Mouse (Mus musculus) kidney, postnatal 0 days (tissue): ENCODE data around the gene Plcb3. TPM values are rescaled to one million over a fixed set of nuclear protein-coding genes. Genes with fewer than 3 reads are reported as not detected.
A peak's percentile ranks its signal among the peaks of the same experiment; 100 is the strongest.

Source experiments
- ATAC-seq: fragments of 200-750 bp; cut with Nextera tagmentation; replicated peaks from 2 replicates; pipeline ENCODE4 v1.8.0; 2017; ENCODE audit warnings: low read depth, moderate number of reproducible peaks, moderate TSS enrichment, moderate library complexity; ENCODE audit not compliant: low FRiP score
- DNase-seq: peaks from one replicate; pipeline ENCODE4 v3.0.0-alpha.2; 2016; ENCODE audit warnings: low spot score
- H3K27ac ChIP-seq: fragments of 300-500 bp; sonication (generic); 2 replicates; pipeline ENCODE4 v1.5.1; 2014; ENCODE audit warnings: mild to moderate bottlenecking
- H3K27me3 ChIP-seq: fragments of 300-500 bp; sonication (generic); 2 replicates; pipeline ENCODE4 v1.6.1; 2014; ENCODE audit warnings: low read length, mixed read lengths; ENCODE audit not compliant: insufficient read depth
- H3K36me3 ChIP-seq: fragments of 300-500 bp; sonication (generic); 2 replicates; pipeline ENCODE4 v1.6.1; 2014; ENCODE audit warnings: low read length, mixed read lengths; ENCODE audit not compliant: insufficient read depth
- H3K4me1 ChIP-seq: fragments of 300-500 bp; sonication (generic); replicated peaks from 2 replicates; pipeline ENCODE4 v1.6.1; 2014; ENCODE audit warnings: antibody characterized with exemption, low read length, mixed read lengths; ENCODE audit not compliant: insufficient read depth
- H3K4me2 ChIP-seq: fragments of 300-500 bp; sonication (generic); 2 replicates; pipeline ENCODE4 v1.6.1; 2014; ENCODE audit warnings: mild to moderate bottlenecking, low read length, moderate library complexity, mixed read lengths
- H3K4me3 ChIP-seq: fragments of 300-500 bp; sonication (generic); replicated peaks from 2 replicates; pipeline ENCODE4 v1.5.1; 2014; ENCODE audit warnings: low read depth, low read length
- H3K9ac ChIP-seq: fragments of 300-500 bp; sonication (generic); 2 replicates; pipeline ENCODE4 v1.6.1; 2014; ENCODE audit warnings: low read depth, low read length
- H3K9me3 ChIP-seq: fragments of 300-500 bp; sonication (generic); replicated peaks from 2 replicates; pipeline ENCODE4 v1.6.1; 2016; ENCODE audit warnings: low read length, inconsistent platforms, mixed read lengths
- CTCF ChIP-seq: IDR thresholded peaks from 2 replicates; pipeline ENCODE4 v1.5.1; 2016; ENCODE audit warnings: antibody characterized with exemption, low read depth, mild to moderate bottlenecking, moderate library complexity
- WGBS: fragments of 180-500 bp; shearing (Covaris S2); extraction: QIAGEN DNeasy Blood & Tissue Kit; methylation state at CpG from one replicate; pipeline ENCODE4 v1.1.7; 2014; 5-methylcytosine and 5-hydroxymethylcytosine counted together
- polyA plus RNA-seq: library from polyadenylated mRNA; unstranded; fragments of >200 nt; fragmentation: Nextera tagmentation; extraction: Ambion mirVana; gene quantifications from 2 replicates; pipeline ENCODE4 v1.2.1, GENCODE M21; 2015

Plcb3 gene
- polyA plus RNA-seq, 1 experiment from 2014 or later = 24.6 TPM

GRCm38 (mm10) chr19:6979486-6980380 lies 3.5 kb upstream of the Plcb3 start:
- peaks cover 22% of the 10 kb centered on the region for H3K4me1 ChIP-seq
- peak; percentile 90 for ATAC-seq
- H3K36me3 ChIP-seq = peaks cover 28% of the 10 kb centered on the region; the same call in 1 of the 2 replicates
- H3K27ac ChIP-seq = peak overlapping the region; percentile 83
- no peaks in the 10 kb centered on the region for H3K9me3 ChIP-seq
- H3K4me2 ChIP-seq = peak overlapping the region; percentile 70
- under 1% methylated on average over 56 of the region's 59 CpGs for WGBS
- TF ChIP-seq CTCF = peak; percentile 79
- peak overlapping the region; percentile 46 for H3K4me3 ChIP-seq
- no peaks in the 10 kb centered on the region for H3K27me3 ChIP-seq
- peak; percentile 99 for DNase-seq
- peak overlapping the region; percentile 63 for H3K9ac ChIP-seq

GRCm38 (mm10) chr19:6979001-6979479 lies 2.8 kb upstream of the Plcb3 start:
- TF ChIP-seq CTCF = no peak
- H3K36me3 ChIP-seq = peaks cover 27% of the 10 kb centered on the region; the same call in 1 of the 2 replicates
- no peaks in the 10 kb centered on the region for H3K27me3 ChIP-seq
- 6% methylated on average over 11 of the region's 11 CpGs for WGBS
- no peaks in the 10 kb centered on the region for H3K9me3 ChIP-seq
- DNase-seq = peak; percentile 24
- H3K4me2 ChIP-seq = peak overlapping the region; percentile 70
- ATAC-seq = no peak
- peak overlapping the region; percentile 46 for H3K4me3 ChIP-seq
- peak overlapping the region; percentile 63 for H3K9ac ChIP-seq
- H3K4me1 ChIP-seq = peaks cover 22% of the 10 kb centered on the region
- peak overlapping the region; percentile 75; the same call in 1 of the 2 replicates for H3K27ac ChIP-seq

DNA sequence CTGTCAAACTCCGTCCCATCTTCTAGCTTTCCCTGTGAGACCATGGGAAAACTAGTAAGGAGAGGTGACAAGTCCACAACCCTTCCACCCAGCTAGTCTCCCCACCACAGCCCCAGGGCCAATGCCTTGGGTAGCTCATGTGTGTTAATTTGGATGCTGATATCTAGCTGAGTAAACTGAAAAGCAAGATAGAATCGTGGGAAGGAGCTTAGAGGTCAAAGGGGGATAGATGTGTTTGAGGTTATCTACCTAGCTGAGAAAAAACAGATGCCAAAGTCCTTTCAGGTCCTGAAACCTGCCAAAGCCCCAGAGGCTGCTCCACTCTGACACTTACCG lies 2.3 kb upstream of the Plcb3 start:
- H3K4me2 ChIP-seq = peak overlapping the region; percentile 70
- no peaks in the 10 kb centered on the region for H3K9me3 ChIP-seq
- H3K36me3 ChIP-seq = peaks cover 24% of the 10 kb centered on the region; the same call in 1 of the 2 replicates
- TF ChIP-seq CTCF = no peak
- no peaks in the 10 kb centered on the region for H3K27me3 ChIP-seq
- peaks cover 22% of the 10 kb centered on the region for H3K4me1 ChIP-seq
- peak overlapping the region; percentile 46; the same call in 1 of the 2 replicates for H3K4me3 ChIP-seq
- 35% methylated on average over 3 of the region's 3 CpGs for WGBS
- DNase-seq (no peak), ATAC-seq (no peak)
- peak overlapping the region; percentile 63 for H3K9ac ChIP-seq
- 0 out of 2 replicates have a peak overlapping the region, but pooled peaks have one; percentile 75 for H3K27ac ChIP-seq

DNA sequence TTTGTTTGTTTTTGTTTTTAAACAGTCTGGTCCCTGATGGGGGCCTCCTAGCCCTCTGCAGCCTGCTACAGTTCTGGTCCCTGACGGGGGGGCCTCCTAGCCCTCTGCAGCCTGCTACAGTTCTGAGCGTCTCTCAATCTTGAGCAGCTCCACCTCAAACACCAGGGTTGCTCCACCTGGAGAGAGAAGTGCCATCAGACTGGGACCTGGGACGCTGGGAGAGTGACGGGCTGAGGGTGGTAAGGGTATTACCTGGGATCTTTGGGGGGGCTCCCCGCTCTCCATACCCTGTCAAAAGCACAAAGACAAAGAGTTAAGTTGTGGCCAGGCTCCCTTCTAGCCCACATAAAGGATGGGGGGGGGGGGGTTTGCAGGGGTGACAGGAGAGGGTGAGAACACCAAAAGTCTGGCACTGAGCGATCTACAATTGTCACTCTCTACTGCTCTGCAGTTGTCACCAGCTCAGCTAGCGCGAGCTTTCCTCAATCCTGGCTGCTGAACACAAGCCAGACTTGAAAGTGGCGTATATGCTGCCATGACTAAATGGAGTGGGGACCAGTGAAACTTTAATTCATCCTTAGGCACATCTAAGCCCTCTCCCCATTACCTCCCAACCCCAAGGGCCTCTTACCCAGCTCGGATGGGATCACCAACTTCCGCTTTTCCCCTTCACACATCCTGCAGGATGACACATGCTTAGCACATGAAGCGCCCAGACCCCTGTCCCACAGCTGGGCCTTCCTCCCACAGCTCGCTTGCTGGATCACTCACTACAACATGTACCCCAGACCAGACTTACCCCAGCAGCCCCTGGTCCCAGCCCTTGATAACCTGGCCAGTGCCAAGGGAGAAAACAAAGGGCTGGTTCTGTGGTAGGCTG lies 1.7 kb upstream of the Plcb3 start:
- Histone ChIP-seq H3K9me3 (no peaks in the 10 kb centered on the region), H3K4me2 (peak overlapping the region; percentile 70; the same call in 1 of the 2 replicates), H3K27ac (no peak overlapping the region), H3K4me3 (no peak overlapping the region; the same call in 1 of the 2 replicates), H3K4me1 (peaks cover 22% of the 10 kb centered on the region), H3K27me3 (no peaks in the 10 kb centered on the region), H3K9ac (0 out of 2 replicates have a peak overlapping the region, but pooled peaks have one; percentile 27), H3K36me3 (0 out of 2 replicates have a peak, but pooled peaks cover 22% of the 10 kb centered on the region)
- ATAC-seq (no peak), DNase-seq (no peak)
- 81% methylated on average over 13 of the region's 13 CpGs for WGBS
- TF ChIP-seq CTCF = no peak

- peak within 1 kb of the TSS; percentile 72 for H3K9ac ChIP-seq
- H3K9me3 ChIP-seq = no peaks in the 10 kb centered on the region
- under 1% methylated on average over 69 of the region's 84 CpGs for WGBS
- peak within 1 kb of the TSS; percentile 85 for H3K27ac ChIP-seq
- peak within 1 kb of the TSS; percentile 69 for H3K4me3 ChIP-seq
- H3K4me1 ChIP-seq = peaks cover 34% of the 10 kb centered on the region
- 0 out of 2 replicates have a peak, but pooled peaks cover 14% of the 10 kb centered on the region for H3K36me3 ChIP-seq
- peak within 1 kb of the TSS; percentile 92 for H3K4me2 ChIP-seq
- ATAC-seq (peak; percentile 43), DNase-seq (peak; percentile 90)
- TF ChIP-seq CTCF = no peak
- no peaks in the 10 kb centered on the region for H3K27me3 ChIP-seq
Observed at GRCm38 (mm10) chr19:6974211-6975205, 1.8 kb downstream of the Plcb3 start, which contains the start of gene Ppp1r14b. Gene Ppp1r14b, plus strand, starts transcription at chr19:6974968.
